Mouse (Mus musculus) myocyte (in vitro differentiated cells): Measurements from ENCODE around the gene Cabp2. TPM values are rescaled to one million over a fixed set of nuclear protein-coding genes. Genes with fewer than 3 reads are reported as not detected.

Source experiments
- H3K27me3 ChIP-seq: one replicate; pipeline ENCODE4 v1.6.1; 2011; ENCODE audit not compliant: control insufficient read depth, insufficient read depth, insufficient read length
- H3K36me3 ChIP-seq: one replicate; pipeline ENCODE4 v1.6.1; 2011; ENCODE audit not compliant: control insufficient read depth, insufficient read depth
- H3K4me2 ChIP-seq: one replicate; pipeline ENCODE4 v1.6.1; 2011; ENCODE audit warnings: low read depth, control low read depth
- H3K4me3 ChIP-seq: one replicate; pipeline ENCODE4 v1.5.1; 2011; ENCODE audit warnings: mild to moderate bottlenecking, control low read depth, moderate library complexity
- H3K79me2 ChIP-seq: one replicate; pipeline ENCODE4 v1.6.1; 2011; ENCODE audit not compliant: control insufficient read depth, insufficient read depth
- H3ac ChIP-seq: one replicate; pipeline ENCODE4 v1.6.1; 2011; ENCODE audit not compliant: control insufficient read depth, insufficient read length
- CEBPB ChIP-seq: IDR thresholded peaks from 2 replicates; pipeline ENCODE4 v1.6.1; 2011; ENCODE audit warnings: mild to moderate bottlenecking, moderate library complexity; ENCODE audit not compliant: poor library complexity, insufficient read depth, severe bottlenecking
- E2F4 ChIP-seq: IDR thresholded peaks from one replicate; pipeline ENCODE4 v1.6.1; 2011; ENCODE audit warnings: mild to moderate bottlenecking, control low read depth, moderate library complexity; ENCODE audit not compliant: insufficient read depth
- MAX ChIP-seq: IDR thresholded peaks from one replicate; pipeline ENCODE4 v1.6.1; 2011; ENCODE audit warnings: low read depth, mild to moderate bottlenecking, control low read depth
- MYOD1 ChIP-seq, 3 experiments: IDR thresholded peaks; one replicate each; pipeline ENCODE4 v1.6.1; 2011; ENCODE audit warnings: control low read depth in 2 of 3, low read depth in 2 of 3, mild to moderate bottlenecking in 2 of 3, moderate library complexity in 1 of 3; ENCODE audit not compliant: insufficient read length in 2 of 3, control insufficient read depth in 1 of 3
- MYOG ChIP-seq, 3 experiments: IDR thresholded peaks; one replicate each; pipeline ENCODE4 v1.6.1; 2011; ENCODE audit warnings: control low read depth in 2 of 3, low read depth in 2 of 3, mild to moderate bottlenecking in 2 of 3; ENCODE audit not compliant: insufficient read length in 2 of 3, control insufficient read depth in 1 of 3, insufficient read depth in 1 of 3
- POLR2A ChIP-seq: IDR thresholded peaks from one replicate; pipeline ENCODE4 v1.6.1; 2011; ENCODE audit warnings: low read depth, mild to moderate bottlenecking, control low read depth, moderate library complexity; ENCODE audit not compliant: insufficient read length
- POLR2AphosphoS2 ChIP-seq: IDR thresholded peaks from one replicate; pipeline ENCODE4 v1.6.1; 2011; ENCODE audit warnings: low read depth, control low read depth; ENCODE audit not compliant: insufficient read length
- REST ChIP-seq: IDR thresholded peaks from one replicate; pipeline ENCODE4 v1.6.1; 2011; ENCODE audit warnings: mild to moderate bottlenecking, control low read depth, moderate library complexity; ENCODE audit not compliant: insufficient read depth, insufficient read length
- SRF ChIP-seq: IDR thresholded peaks from one replicate; pipeline ENCODE4 v1.6.1; 2011; ENCODE audit warnings: low read depth; ENCODE audit not compliant: control insufficient read depth, insufficient read length
- TCF12 ChIP-seq: IDR thresholded peaks from one replicate; pipeline ENCODE4 v1.6.1; 2011; ENCODE audit warnings: mild to moderate bottlenecking, control low read depth; ENCODE audit not compliant: poor library complexity, insufficient read depth, severe bottlenecking
- TCF3 ChIP-seq: IDR thresholded peaks from one replicate; pipeline ENCODE4 v1.6.1; 2011; ENCODE audit warnings: low read depth, control low read depth; ENCODE audit not compliant: insufficient read length
- USF1 ChIP-seq: IDR thresholded peaks from one replicate; pipeline ENCODE4 v1.6.1; 2011; ENCODE audit warnings: low read depth, mild to moderate bottlenecking, control low read depth, moderate library complexity
- polyA plus RNA-seq: library from polyadenylated mRNA; unstranded; fragments of >200 nt; fragmentation: generic; extraction: Trizol; gene quantifications from one replicate; pipeline ENCODE4 v1.2.1, GENCODE M21; 2012; ENCODE audit warnings: missing spikeins

Gene Cabp2
- polyA plus RNA-seq, 1 experiment: not detected

DNA sequence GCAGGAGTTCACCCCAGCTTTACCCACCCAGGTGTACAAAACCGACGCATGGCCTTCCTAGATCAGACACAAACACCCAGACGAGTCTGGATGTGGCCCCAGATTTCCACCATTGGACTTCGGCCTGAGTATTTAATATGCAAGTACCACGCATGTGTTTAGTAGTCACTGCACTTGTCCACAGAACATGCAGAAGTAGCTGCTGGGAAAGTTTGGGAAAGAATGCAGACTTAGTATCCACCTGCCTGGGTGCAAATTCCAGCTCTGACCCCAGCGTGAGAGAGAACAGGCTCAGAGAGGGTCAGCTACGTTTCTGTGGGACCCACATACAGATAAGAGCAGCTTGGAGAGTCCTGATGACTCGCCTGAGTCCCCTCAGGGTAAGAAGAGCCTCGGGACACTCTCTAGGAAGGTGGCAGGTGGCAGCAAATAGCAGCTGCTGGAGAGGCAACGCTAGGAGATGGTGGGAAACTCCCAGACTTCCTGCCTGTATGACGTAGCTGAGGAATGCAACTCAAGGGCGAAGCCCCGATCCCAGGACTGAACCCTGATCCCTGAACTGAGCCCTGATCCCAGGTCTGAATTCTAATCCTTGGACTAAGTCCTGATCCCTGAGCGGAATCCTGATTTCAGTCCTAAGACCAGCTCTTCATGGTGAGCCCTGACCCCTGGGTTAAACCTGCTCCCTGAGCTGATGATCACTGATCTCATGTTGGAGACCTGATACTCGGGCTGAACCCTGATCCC, 25.3 kb upstream of the Cabp2 start:
- Histone ChIP-seq H3K4me2 (no peak overlapping the region), H3K27me3 (no peaks in the 10 kb centered on the region)
- TF ChIP-seq MYOG (IDR thresholded peaks at IDR 0.05; ENCODE audit: control insufficient read depth in 1 of 3, insufficient read depth in 1 of 3, insufficient read length in 2 of 3, low read depth in 2 of 3) (peak in 2 of 3 experiments; percentile 35 to 81), MAX (no peak), MYOD1 (IDR thresholded peaks at IDR 0.05; ENCODE audit: control insufficient read depth in 1 of 3, insufficient read length in 2 of 3, low read depth in 2 of 3) (peak in 2 of 3 experiments; percentile 44 to 82)

GRCm38 (mm10) chr19:4056727-4057126, 24.7 kb upstream of the Cabp2 start:
- Histone ChIP-seq H3ac (no peak overlapping the region), H3K79me2 (no peaks in the 10 kb centered on the region), H3K4me2 (no peak overlapping the region), H3K36me3 (no peaks in the 10 kb centered on the region), H3K27me3 (no peaks in the 10 kb centered on the region), H3K4me3 (no peak overlapping the region)
- TF ChIP-seq POLR2AphosphoS2: no peak
- TF ChIP-seq MYOD1 (IDR thresholded peaks at IDR 0.05; ENCODE audit: control insufficient read depth in 1 of 3, insufficient read length in 2 of 3, low read depth in 2 of 3): peak in 1 of 3 experiments; percentile 21

More for the DNA sequence above, 25.3 kb upstream of the Cabp2 start:
- no peak overlapping the region for H3ac ChIP-seq
- no peaks in the 10 kb centered on the region for H3K36me3 ChIP-seq
- H3K79me2 ChIP-seq: no peaks in the 10 kb centered on the region
- no peak overlapping the region for H3K4me3 ChIP-seq

DNA sequence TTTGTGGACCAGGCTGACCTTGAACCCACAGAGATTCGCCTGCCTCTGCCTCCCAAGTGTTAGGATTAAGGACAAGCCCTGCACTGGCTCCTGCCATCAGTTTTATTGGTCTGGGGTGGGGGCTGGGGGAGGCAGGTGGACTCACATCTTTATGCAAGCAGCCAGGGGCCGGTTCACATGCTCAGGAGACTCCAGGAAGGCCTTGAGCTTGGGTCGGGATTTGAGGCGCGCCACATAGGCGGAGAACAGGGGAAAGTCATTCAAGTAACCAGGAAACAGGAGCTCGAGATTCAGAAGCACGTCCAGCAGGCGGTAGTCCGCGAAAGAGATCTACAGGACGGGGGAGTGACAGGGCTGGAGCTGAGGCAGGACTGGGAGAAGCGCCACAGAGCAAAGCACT, 24.0 kb upstream of the Cabp2 start:
- TF ChIP-seq E2F4 (no peak), POLR2AphosphoS2 (no peak)
- H3K36me3 ChIP-seq: no peaks in the 10 kb centered on the region
- H3ac ChIP-seq: no peak overlapping the region
- H3K4me2 ChIP-seq: no peak overlapping the region
- H3K79me2 ChIP-seq: no peaks in the 10 kb centered on the region
- H3K4me3 ChIP-seq: no peak overlapping the region
- no peaks in the 10 kb centered on the region for H3K27me3 ChIP-seq

- H3K79me2 ChIP-seq: no peaks in the 10 kb centered on the region
- TF ChIP-seq MYOD1 (IDR thresholded peaks at IDR 0.05; ENCODE audit: control insufficient read depth in 1 of 3, insufficient read length in 2 of 3, low read depth in 2 of 3) (no peak), TCF12 (no peak), MYOG (IDR thresholded peaks at IDR 0.05; ENCODE audit: control insufficient read depth in 1 of 3, insufficient read depth in 1 of 3, insufficient read length in 2 of 3, low read depth in 2 of 3) (no peak), REST (no peak), POLR2A (no peak), USF1 (no peak), POLR2AphosphoS2 (no peak), SRF (no peak), CEBPB (no peak), E2F4 (no peak), TCF3 (no peak), MAX (no peak)
- H3K4me3 ChIP-seq: no peak overlapping the region
- no peak overlapping the region for H3K4me2 ChIP-seq
- H3ac ChIP-seq: no peak overlapping the region
- H3K36me3 ChIP-seq: no peaks in the 10 kb centered on the region
- H3K27me3 ChIP-seq: no peaks in the 10 kb centered on the region
Observed at GRCm38 (mm10) chr19:4057962-4058361, 23.4 kb upstream of the Cabp2 start.

- no peak overlapping the region for H3ac ChIP-seq
- no peak for TF ChIP-seq POLR2AphosphoS2
- no peak for TF ChIP-seq MAX
- no peak for TF ChIP-seq MYOG (IDR thresholded peaks at IDR 0.05; ENCODE audit: control insufficient read depth in 1 of 3, insufficient read depth in 1 of 3, insufficient read length in 2 of 3, low read depth in 2 of 3)
- TF ChIP-seq SRF: no peak
- no peak for TF ChIP-seq POLR2A
- no peak for TF ChIP-seq TCF12
- TF ChIP-seq E2F4: no peak
- TF ChIP-seq MYOD1 (IDR thresholded peaks at IDR 0.05; ENCODE audit: control insufficient read depth in 1 of 3, insufficient read length in 2 of 3, low read depth in 2 of 3): no peak
Observed at GRCm38 (mm10) chr19:4058581-4058980, 22.8 kb upstream of the Cabp2 start.

More at GRCm38 (mm10) chr19:4058581-4058980, 22.8 kb upstream of the Cabp2 start:
- Histone ChIP-seq H3K4me3 (no peak overlapping the region), H3K4me2 (no peak overlapping the region), H3K36me3 (no peaks in the 10 kb centered on the region), H3K27me3 (no peaks in the 10 kb centered on the region), H3K79me2 (no peaks in the 10 kb centered on the region)
